Mouse (Mus musculus) hematopoietic multipotent progenitor cell, adult 10-12 weeks (in vitro differentiated cells): ENCODE results near the gene Wdr43. TPM values are rescaled to one million over a fixed set of nuclear protein-coding genes. Genes with fewer than 3 reads are reported as not detected.

ENCODE experiments used
- polyA plus RNA-seq: library from polyadenylated mRNA; stranded (reverse); fragments of >175 nt; gene quantifications from 2 replicates; pipeline ENCODE4 v1.2.3, GENCODE M21; 2012; ENCODE audit warnings: low replicate concordance

The Wdr43 gene
- 15.2 and 22.7 TPM in 2 replicates for polyA plus RNA-seq

DNA sequence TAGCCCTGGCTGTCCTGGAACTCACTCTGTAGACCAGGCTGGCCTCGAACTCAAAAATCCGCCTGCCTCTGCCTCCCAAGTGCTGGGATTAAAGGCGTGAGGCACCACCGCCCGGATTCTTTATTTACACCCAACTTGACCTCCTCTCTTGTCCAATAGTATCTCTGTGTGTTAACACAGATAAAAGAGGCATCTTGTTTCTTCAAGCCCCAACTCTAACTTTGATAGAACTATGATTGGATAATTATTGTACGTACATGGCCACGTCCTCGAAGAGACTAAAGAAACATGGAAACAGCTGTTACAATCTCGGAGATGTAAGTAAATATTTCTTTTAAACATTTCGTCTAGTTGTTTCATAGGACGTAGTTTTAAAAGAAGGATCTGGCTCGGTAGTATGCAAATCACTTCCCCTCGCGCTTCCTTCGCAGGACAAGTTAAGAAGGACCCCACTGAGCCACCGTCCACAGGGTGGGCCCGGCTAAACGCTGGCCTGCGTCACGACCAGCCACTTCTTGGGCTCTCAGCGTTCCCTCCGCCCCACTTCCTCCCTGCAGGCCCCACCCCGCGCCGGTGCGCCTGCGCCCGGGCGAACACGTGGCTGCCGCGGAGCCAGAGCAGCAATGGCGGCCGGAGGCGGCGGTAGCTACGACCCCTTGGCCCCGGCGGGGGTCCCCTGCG lies at the start of gene Wdr43:
Gene Wdr43 (plus strand): TSS at position 258 of the 681 bp plus-strand sequence.

DNA sequence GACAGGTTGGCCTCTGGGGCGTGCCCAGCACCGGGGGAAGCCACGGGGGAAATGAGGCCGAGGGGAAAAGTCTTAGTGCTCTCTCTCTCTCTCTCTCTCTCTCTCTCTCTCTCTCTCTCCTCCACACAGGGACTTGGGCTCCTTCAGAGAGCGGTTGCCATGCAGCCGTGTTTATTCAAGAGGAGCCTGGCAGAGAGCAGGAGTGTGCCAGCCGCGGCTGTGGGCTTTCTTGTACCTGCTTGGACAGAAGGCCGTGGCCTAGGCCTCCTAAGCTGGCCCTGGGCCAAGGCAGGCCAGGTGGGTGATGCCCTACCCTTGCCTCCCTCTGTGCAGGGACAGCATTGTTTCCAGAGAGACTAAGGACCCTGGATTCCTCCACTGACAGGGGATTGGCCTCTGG lies 57.4 kb downstream of the Wdr43 start, which contains the start of gene Togaram2:
Gene Togaram2 (plus strand): TSS at position 170 of the 400 bp plus-strand sequence.

Other genes with a start within 250 kb of the Wdr43 start
- gene Gm4707, start 156.0 kb upstream of the Wdr43 start, polyA plus RNA-seq: 0.29 TPM in 1 of 2 replicates, not detected in the other
- gene Smchd1, start 140.6 kb upstream of the Wdr43 start, polyA plus RNA-seq: 12.1 and 20.5 TPM in 2 replicates
- gene Ndc80, start 89.0 kb upstream of the Wdr43 start, polyA plus RNA-seq: 0.14 and 1.8 TPM in 2 replicates
- gene Spdya, start 63.8 kb upstream of the Wdr43 start, polyA plus RNA-seq: not detected in 2 replicates
- gene Togaram2, start 57.4 kb downstream of the Wdr43 start, polyA plus RNA-seq: 0.07 and 0.29 TPM in 2 replicates
- not detected in 2 replicates for gene Pcare, start 137.0 kb downstream of the Wdr43 start, polyA plus RNA-seq
- gene Clip4, start 152.6 kb downstream of the Wdr43 start, polyA plus RNA-seq: 0.28 and 0.68 TPM in 2 replicates